Mouse (Mus musculus) liver, adult 10 weeks (tissue): ENCODE data around the gene Ly75. TPM values are rescaled to one million over a fixed set of nuclear protein-coding genes. Genes with fewer than 3 reads are reported as not detected.

Experiments
- polyA plus RNA-seq: library from polyadenylated mRNA; stranded (reverse); fragments of 350-450 nt; fragmentation: Illumina TruSeq; extraction: RNeasy Lipid Tissue Mini Kit (QIAGEN cat#74804); gene quantifications from one replicate; pipeline ENCODE4 v1.2.3, GENCODE M21; 2014; ENCODE audit warnings: low read depth, low replicate concordance

Gene Ly75
- polyA plus RNA-seq: 1.7 TPM

DNA sequence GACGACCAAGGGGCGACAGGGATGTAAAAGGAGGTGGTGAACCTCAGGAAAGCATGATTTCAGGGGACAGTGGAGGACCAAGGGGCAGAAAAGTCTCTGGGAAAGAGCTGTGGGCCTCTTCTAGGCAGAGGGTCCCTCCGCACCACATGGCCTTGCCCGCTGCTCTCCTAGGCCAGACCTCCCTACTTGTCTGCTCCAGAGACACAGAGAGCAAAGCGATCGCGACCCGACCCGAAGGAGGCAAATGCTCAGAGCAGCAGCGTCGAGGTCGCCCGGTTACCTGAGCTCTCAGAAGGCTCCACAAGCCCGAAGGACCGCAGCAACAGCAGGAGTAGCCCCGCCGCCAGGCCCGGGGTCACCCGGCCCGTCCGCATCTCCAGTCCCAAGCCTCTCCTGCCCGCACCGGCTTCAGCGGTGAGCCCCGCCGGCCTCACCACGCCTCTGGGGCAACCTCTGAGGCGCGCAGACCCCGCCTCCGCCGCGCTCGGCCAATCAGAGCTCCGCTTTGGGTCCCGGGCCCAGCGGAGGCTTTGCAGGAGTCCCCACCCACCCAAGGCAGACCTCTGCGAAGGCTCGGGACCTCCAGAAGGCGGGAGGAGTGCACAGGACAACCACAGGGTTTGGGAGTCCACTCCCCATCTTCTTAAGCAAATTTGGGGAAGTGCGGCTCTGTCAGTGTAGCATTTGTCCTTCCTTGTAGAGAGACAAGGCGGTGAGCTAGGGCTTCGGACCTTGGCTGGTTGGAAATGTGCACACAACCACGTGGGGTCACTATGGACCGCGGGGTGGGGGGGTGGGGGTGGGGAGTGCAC is at the start of gene Ly75:
TSS of gene Ly75 (minus strand) at position 446 of the 812 bp plus-strand sequence.

DNA sequence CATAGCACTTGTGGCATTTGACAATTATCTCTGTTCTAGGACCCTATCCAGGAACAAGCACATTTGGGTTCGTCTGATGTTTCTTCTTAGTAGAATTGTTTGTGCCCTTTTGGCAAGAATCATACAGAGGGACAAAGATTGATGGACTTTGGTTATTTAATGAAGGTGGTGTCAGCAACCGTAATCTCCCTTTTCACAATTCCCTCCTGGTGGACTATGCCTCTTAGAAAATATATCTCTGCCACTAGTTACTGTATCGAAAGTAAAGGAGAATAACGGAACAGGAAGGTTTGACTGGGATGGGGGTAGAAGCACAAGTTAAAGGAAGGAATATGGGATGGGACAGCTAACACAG is 98.7 kb downstream of the Ly75 start, which contains the start of gene Cd302:
TSS of gene Cd302 (minus strand) at position 22 of the 355 bp plus-strand sequence.

Other genes starting within 250 kb of the Ly75 start
- gene Baz2b, start 173.5 kb downstream of the Ly75 start, polyA plus RNA-seq: 17.2 TPM
- 56.3 TPM for gene March7, start 173.4 kb downstream of the Ly75 start, polyA plus RNA-seq
- 793 TPM for gene Cd302, start 98.8 kb downstream of the Ly75 start, polyA plus RNA-seq
- 2.3 TPM for gene Pla2r1, start 170.0 kb upstream of the Ly75 start, polyA plus RNA-seq